Mouse (Mus musculus) G1E (cell line): ENCODE results near the gene Astn2. TPM values are rescaled to one million over a fixed set of nuclear protein-coding genes. Genes with fewer than 3 reads are reported as not detected.

ENCODE experiments used
- ATAC-seq: 2 replicates; pipeline ENCODE4 v1.8.0; 2016; ENCODE audit warnings: mild to moderate bottlenecking; ENCODE audit not compliant: insufficient number of reproducible peaks, poor library complexity, low FRiP score, severe bottlenecking; ENCODE audit errors: extremely low read depth
- DNase-seq: peaks from one replicate; pipeline ENCODE4 v3.0.0; 2012; ENCODE audit warnings: low spot score
- H3K27me3 ChIP-seq: 2 replicates; pipeline ENCODE4 v1.6.1; 2012; ENCODE audit warnings: mild to moderate bottlenecking, low read length, inconsistent platforms; ENCODE audit not compliant: insufficient read depth
- H3K36me3 ChIP-seq: replicated peaks from 2 replicates; pipeline ENCODE3; 2012; ENCODE audit warnings: mild to moderate bottlenecking, inconsistent platforms
- H3K4me1 ChIP-seq: 2 replicates; pipeline ENCODE4 v1.6.1; 2012; ENCODE audit warnings: low read depth, low read length, inconsistent platforms, mixed read lengths; ENCODE audit not compliant: insufficient read depth
- H3K4me3 ChIP-seq: 2 replicates; pipeline ENCODE4 v1.5.1; 2012; ENCODE audit warnings: low read depth, mild to moderate bottlenecking, inconsistent platforms, low read length, moderate library complexity, mixed read lengths
- H3K9me3 ChIP-seq: replicated peaks from 2 replicates; pipeline ENCODE4 v1.6.1; 2012; ENCODE audit warnings: inconsistent platforms
- CTCF ChIP-seq: IDR thresholded peaks from 2 replicates; pipeline ENCODE4 v1.5.1; 2012; ENCODE audit warnings: low read depth, low read length, inconsistent platforms, mixed read lengths
- GATA1 ChIP-seq: IDR thresholded peaks from 2 replicates; pipeline ENCODE4 v1.6.1; 2012; ENCODE audit warnings: borderline replicate concordance, low read length, inconsistent platforms, mixed read lengths
- GATA2 ChIP-seq: IDR thresholded peaks from 2 replicates; pipeline ENCODE4 v1.6.1; 2012; ENCODE audit warnings: low read depth, low read length, inconsistent platforms, borderline replicate concordance
- POLR2AphosphoS5 ChIP-seq: IDR thresholded peaks from 2 replicates; pipeline ENCODE4 v1.6.1; 2012; ENCODE audit warnings: low read depth, low read length, inconsistent platforms; ENCODE audit not compliant: insufficient replicate concordance
- TAL1 ChIP-seq: conservative IDR thresholded peaks from 2 replicates; pipeline ENCODE4 v1.6.1; 2012; ENCODE audit warnings: low read depth, low read length, inconsistent platforms, mixed read lengths
- polyA plus RNA-seq: library from polyadenylated mRNA; stranded (reverse); fragments of >175 nt; gene quantifications from 2 replicates; pipeline ENCODE4 v1.2.3, GENCODE M21; 2012
- total RNA-seq, 2 experiments: library from RNA; stranded (forward) in 1 of 2; stranded (reverse) in 1 of 2; fragments of 200-1000 nt in 1 of 2; fragments of >200 nt in 1 of 2; fragmentation: Nextera tagmentation in 1 of 2; gene quantifications; 2 replicates each; pipeline ENCODE4 v1.2.3; 2014 to 2017

Astn2 gene
- total and polyA plus RNA-seq, 3 experiments: not detected

DNA sequence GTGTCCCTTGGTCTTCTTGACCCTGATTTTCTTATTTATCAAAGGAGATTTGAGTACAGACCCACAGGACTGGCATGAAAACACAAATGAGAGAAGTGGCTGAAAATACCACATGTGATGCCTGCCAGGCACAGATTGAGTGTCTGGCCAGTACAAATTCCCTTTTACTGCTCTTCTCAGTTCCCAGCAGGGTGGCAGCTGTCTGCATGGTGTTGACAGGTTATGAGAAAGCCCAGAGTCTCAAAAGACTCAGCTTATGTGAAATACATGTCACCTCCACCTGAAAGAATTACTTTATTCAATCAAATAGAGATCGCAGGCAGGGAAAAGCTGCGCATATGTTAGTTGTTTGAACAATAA, 590.3 kb downstream of the Astn2 start:
- DNase-seq (no peak), ATAC-seq (no peak)
- Histone ChIP-seq H3K36me3 (no peaks in the 10 kb centered on the region), H3K4me3 (no peak overlapping the region), H3K9me3 (0 out of 2 replicates have a peak, but pooled peaks cover 4% of the 10 kb centered on the region), H3K4me1 (no peaks in the 10 kb centered on the region), H3K27me3 (no peaks in the 10 kb centered on the region)
- TF ChIP-seq TAL1 (no peak), GATA1 (no peak), CTCF (no peak), POLR2AphosphoS5 (no peak)

DNA sequence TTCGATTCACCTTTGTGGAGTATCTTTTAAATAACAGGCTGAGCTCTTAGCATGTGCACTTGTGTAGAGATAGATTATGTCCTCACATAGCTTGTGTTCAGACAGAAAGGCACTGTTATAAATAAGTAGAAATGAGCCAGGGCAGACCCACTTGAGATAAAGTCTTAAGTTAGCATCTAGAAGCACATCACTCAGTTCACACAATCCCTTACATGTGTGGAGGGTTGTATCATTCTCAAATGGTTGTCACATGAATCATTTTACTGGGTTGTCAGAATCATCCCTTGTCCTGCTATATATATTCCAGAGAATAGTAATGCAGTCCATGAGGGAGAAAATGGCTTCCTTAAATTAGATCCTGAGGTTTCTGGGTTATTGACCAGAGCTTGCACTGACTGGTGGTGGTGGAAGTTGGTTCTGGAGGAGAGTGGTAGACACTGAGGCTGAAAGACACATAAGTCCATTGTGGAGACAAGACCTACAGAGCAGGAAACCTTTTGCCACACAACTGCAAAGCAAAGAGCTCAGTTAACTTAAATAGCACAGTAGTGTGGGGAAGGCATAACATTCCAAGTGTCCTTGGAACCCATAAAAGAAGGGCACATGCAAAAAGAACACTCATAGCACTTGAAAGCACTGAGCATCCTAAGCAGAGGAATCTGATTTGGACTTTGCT, 590.8 kb downstream of the Astn2 start:
- Histone ChIP-seq H3K4me1 (no peaks in the 10 kb centered on the region), H3K9me3 (0 out of 2 replicates have a peak, but pooled peaks cover 4% of the 10 kb centered on the region), H3K4me3 (no peak overlapping the region), H3K27me3 (no peaks in the 10 kb centered on the region), H3K36me3 (no peaks in the 10 kb centered on the region)
- DNase-seq: no peak
- TF ChIP-seq GATA1: no peak
- TF ChIP-seq GATA2: no peak
- TF ChIP-seq CTCF: no peak
- TF ChIP-seq POLR2AphosphoS5: no peak
- ATAC-seq: no peak

DNA sequence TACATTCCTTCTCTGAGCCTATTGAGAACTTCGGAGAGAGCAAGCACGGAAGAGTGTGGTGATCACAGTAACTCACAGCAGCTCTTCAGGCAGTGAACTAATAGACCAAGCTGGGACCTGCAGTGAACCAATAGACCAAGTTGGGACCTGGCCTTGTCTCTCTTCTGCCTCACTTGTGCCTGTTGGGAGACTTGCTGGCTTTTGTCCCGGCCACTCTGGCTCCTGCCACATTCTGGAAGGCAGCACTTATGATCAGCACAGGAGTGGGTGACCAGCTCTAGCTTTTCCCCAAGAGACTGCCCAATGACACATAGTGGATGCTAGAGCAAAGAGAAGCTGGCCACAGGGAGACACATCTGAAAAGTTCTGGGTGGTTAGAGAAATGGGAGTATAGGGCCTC, 597.1 kb downstream of the Astn2 start:
- Histone ChIP-seq H3K9me3 (peaks cover 6% of the 10 kb centered on the region; the same call in 1 of the 2 replicates), H3K4me3 (no peak overlapping the region), H3K4me1 (no peaks in the 10 kb centered on the region), H3K27me3 (no peaks in the 10 kb centered on the region), H3K36me3 (no peaks in the 10 kb centered on the region)
- ATAC-seq (no peak), DNase-seq (no peak)
- no peak for TF ChIP-seq POLR2AphosphoS5
- no peak for TF ChIP-seq TAL1
- TF ChIP-seq GATA2: no peak
- TF ChIP-seq GATA1: no peak
- TF ChIP-seq CTCF: no peak

DNA sequence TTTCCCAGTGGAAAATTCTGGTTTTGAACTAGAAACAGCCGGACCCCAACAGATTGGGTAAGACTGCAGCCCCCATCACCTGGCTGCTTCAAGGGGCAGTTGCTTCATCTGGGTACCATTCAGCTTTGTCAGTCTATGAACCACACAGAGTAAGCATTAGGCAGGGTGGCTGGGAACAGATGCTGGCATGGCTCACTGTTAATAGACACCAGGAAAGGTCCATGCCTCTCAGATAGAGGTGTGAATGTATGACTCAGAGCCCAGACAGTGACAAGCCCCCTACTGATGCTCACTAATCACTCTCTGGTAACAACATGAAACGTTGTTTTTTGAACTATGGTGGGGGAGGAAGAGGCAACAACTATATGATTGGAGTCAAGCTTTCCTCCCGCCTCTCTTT, 603.2 kb downstream of the Astn2 start:
- Histone ChIP-seq H3K4me3 (no peak overlapping the region), H3K27me3 (no peaks in the 10 kb centered on the region), H3K9me3 (peaks cover 2% of the 10 kb centered on the region; the same call in 1 of the 2 replicates), H3K4me1 (no peaks in the 10 kb centered on the region), H3K36me3 (no peaks in the 10 kb centered on the region)
- ATAC-seq (no peak), DNase-seq (no peak)
- TF ChIP-seq GATA1 (no peak), POLR2AphosphoS5 (no peak), GATA2 (no peak), TAL1 (no peak), CTCF (no peak)

DNA sequence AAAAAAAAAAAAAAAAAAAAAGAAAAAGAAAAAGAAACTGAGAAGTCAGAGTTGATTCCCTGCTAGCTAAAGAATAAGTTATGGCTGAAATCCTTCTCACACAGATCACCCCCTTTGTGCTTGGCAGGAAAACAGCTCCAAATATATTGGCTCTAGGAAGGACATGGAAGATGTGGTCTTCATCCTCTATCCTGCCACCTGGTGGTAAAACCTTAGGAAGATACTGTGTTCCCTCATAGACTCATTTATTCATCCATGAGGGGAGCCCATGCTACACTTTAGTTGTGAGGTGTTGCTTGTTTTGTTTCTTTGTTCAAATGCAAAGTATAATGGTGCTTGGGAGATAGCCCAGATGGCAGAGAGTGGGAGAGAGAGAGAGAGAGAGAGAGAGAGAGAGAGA, 613.4 kb downstream of the Astn2 start:
- no peak overlapping the region for H3K4me3 ChIP-seq
- H3K36me3 ChIP-seq: no peaks in the 10 kb centered on the region
- ATAC-seq (no peak), DNase-seq (no peak)
- peaks cover 3% of the 10 kb centered on the region; the same call in 1 of the 2 replicates for H3K9me3 ChIP-seq
- TF ChIP-seq TAL1: no peak
- no peak for TF ChIP-seq GATA1
- no peak for TF ChIP-seq POLR2AphosphoS5
- no peak for TF ChIP-seq CTCF
- TF ChIP-seq GATA2: no peak
- H3K4me1 ChIP-seq: no peaks in the 10 kb centered on the region
- no peaks in the 10 kb centered on the region for H3K27me3 ChIP-seq

DNA sequence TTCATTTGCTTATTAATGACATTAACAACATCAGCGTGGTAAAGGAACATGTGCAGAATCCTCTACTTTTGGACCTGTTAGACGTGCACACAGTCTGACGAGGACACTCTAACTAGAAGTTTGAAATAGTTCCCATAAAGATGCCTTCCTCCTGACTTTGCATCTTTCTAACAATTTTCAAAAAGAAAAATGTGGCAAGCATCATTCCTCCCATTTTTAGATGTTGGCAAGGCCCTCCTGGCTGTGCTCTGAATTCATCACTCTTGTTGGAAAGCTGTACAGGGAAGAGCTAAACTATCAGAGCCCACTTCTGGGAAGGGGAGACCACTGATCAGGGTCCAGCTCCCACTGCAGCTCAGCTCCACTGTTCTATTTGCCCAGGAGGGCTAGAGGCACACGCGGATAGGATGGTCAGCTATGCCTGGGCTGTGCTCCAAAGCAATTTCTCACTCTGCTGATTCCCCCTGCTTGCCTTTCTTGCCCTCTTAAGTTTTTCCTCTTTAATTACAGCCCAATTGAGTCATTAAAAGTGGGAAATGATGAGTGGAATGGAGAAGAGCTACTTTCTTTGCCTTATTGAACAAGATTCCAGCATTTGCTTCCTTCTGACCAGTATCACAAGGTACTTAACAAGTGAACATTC, 630.9 kb downstream of the Astn2 start:
- DNase-seq (no peak), ATAC-seq (no peak)
- Histone ChIP-seq H3K4me1 (no peaks in the 10 kb centered on the region), H3K36me3 (no peaks in the 10 kb centered on the region), H3K4me3 (no peak overlapping the region), H3K9me3 (peaks cover 8% of the 10 kb centered on the region), H3K27me3 (no peaks in the 10 kb centered on the region)
- TF ChIP-seq GATA1 (no peak), POLR2AphosphoS5 (no peak), CTCF (no peak), GATA2 (no peak), TAL1 (no peak)
